Mouse (Mus musculus): Measurements from ENCODE around the gene Zfp36l1.

The Zfp36l1 gene

DNA sequence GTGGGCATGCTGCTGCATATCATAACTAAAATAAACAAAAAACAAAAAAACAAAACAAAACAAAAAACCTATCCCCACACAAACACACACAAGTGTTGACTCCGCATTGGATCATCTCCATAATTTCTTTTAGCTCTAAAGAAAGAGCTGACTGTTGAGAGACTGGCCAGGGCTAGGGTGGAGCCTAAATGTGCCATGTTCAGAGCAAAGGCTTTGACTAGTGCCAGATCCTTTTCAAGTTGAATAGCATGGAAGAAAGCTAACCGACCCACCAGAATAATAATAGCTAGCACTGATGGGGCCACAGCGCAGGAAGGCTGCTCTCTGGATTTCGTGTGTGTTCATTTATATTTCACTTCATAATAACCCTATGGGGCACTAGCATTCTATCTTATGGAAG, 48.5 kb downstream of the Zfp36l1 start:
- DNase-seq, result no peak

DNA sequence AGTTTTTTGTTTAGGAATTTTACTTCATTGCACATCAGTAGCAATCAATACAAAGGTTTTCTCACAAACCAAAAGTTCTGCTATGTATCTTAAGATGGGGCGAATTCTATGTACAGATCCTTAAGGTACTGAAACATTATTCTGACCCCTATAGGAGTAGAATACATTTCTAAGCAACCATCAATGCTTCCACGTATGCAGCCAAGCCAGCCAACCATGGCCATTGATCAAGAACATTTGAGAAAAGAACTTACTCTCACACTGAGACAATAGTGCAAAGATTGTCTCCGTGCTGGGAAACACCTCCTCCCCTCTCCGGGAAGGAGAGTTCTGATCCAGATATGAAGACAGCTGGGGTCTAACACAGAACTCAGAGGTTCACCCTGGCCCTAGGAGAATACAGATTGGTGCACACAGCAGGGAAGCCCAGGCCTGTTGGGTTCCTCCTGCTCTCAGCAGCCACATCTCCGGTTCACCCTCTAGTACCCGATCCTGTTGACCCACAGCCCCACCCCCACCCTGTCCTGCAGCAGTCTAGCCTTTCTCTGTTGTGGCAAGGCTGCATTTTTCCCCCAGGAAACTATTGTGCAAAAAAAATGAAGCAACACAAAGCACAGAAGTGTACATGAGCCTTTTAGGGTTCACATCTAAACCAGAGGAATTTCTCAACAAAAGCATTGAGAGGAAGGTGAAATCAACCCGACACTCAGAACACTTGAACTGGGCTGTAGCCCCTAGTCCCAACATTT, 49.2 kb downstream of the Zfp36l1 start:
- no peak for DNase-seq

DNA sequence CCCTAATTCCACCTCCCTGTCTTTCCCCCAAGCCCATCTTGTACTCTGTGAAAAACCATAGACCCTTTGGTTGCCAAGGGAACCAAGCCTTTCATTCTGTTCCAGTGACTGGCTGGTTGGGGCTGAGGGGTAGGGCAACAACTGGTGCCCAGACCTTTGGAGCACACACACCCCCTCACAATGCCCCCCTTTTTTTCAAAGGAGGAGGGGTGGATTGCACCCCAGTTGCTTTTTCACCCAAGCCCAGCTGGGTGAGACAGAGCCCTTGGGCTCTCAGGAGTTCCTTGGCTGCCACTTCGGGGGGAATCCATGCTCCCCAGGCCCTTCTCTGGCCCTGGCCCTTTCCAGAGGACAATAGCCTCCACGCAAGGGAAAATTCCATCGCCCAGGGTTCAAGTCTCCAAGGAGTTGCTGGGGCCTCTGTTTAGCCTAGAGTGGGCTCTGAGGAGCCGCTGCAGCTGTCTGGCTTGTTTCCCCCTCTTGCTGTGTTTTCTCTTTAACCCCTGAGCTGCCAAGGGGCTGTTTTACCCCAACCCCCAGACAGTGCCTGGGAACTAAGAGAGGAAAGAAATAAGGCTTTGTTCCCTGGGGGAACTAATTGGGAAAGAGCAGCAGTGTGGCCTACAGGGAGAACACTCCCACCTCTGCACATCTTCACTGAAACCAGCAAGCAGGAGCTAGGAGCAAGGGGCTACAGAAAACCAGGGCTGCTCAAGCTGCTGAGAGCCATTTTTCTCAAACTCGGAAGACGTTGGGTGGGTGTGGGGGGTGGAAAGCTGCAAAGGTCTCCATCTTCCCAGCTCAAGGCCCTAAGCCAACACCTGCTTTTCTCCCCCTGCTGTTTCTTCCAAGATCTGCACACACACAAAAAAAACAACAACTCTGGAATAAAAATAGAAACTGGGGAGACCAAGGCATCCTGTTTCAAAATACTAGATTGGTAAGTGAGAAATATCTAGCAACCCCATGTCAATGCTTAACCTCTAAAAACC, 50.1 kb downstream of the Zfp36l1 start:
- DNase-seq, result no peak

DNA sequence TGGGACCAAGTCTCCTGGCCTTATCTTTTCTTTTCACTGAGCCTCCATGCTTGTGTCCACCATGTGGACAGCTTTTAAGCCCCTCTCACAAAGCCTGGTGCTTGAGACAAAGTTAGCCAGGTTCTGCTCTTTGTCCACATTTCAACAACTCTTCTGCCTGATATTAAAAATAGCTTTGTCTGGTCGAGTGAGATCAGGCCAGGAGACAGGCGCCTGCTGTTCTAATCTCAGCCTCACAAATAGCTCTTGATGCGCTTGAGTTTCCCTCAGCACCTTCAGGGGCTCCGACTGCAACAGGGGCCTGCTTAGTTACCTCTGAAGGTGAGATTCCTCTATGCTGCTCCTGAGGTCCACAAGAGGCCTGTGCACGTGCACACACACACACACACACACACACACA, 51.0 kb downstream of the Zfp36l1 start:
- no peak for DNase-seq

DNA sequence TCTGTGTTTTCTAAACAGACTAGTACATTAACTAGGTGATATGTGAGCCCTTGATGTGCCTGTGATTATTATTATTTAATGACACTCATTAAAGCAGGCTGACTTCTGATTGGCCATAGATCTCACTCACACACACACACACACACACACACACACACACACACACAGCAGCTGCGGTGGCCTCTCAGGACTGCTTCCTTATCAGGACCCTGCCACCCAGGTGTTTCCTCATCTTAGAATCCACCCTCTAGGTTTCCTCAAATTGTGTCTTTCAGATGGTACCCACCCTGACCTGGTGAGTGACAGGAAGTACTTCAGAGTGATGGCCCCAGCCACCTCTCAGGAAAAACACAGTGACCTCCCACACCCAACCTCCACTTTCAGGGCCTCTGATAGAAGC, 52.0 kb downstream of the Zfp36l1 start:
- DNase-seq, result peak; percentile 15

DNA sequence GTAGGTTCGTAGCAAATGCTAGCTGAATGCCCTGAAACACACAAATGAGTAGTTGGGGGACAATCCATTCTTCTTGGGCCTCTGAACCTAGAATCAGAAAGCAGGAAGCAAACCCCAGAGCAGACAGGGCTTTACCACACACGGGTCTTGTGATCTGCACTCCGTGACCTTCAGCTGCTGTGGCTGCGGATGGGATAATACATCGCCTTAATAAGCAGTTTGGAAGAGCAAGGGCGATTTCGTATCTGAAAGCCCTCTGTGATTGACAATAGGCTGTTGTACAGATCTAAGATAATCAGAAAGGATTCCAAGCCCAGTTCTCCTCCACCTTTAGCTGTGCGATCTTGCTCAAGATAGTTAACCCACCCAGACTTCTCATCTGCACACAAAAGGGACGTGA, 52.5 kb downstream of the Zfp36l1 start:
- DNase-seq, result peak; percentile 15

DNA sequence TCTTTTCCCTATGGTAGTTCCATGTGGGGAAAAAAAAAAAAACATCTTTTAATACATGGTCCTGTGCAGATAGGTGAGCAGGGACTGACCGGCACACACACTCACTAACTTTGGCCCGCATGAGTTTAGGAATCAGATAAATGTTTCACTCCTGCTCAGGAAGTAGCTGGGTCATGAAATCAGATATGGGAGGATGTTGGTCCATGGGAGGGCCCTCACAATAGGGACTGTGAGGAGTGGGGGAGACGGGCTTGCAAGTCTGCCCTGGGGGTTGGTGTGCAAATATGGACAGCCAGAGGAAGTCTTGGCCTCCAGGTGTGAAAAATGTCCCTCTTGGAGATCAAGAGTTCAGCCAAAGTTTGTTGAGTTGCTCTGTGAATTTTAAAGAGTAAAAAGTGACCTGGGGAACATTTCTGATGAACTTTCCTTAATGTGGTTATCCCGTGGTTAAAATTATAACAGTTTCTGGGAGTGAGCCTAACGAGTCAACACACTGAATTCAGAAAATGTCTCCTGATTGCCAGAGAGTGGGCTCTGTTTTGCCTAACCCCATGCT, 53.0 kb downstream of the Zfp36l1 start:
- DNase-seq, result peak; percentile 23
